Mouse (Mus musculus): ENCODE measurements around the gene Itprid2. TPM values are rescaled to one million over a fixed set of nuclear protein-coding genes. Genes with fewer than 3 reads are reported as not detected.

The Itprid2 gene
- total and polyA plus RNA-seq, 3 experiments = 12.5 to 62.8 (median 40.6) TPM

DNA sequence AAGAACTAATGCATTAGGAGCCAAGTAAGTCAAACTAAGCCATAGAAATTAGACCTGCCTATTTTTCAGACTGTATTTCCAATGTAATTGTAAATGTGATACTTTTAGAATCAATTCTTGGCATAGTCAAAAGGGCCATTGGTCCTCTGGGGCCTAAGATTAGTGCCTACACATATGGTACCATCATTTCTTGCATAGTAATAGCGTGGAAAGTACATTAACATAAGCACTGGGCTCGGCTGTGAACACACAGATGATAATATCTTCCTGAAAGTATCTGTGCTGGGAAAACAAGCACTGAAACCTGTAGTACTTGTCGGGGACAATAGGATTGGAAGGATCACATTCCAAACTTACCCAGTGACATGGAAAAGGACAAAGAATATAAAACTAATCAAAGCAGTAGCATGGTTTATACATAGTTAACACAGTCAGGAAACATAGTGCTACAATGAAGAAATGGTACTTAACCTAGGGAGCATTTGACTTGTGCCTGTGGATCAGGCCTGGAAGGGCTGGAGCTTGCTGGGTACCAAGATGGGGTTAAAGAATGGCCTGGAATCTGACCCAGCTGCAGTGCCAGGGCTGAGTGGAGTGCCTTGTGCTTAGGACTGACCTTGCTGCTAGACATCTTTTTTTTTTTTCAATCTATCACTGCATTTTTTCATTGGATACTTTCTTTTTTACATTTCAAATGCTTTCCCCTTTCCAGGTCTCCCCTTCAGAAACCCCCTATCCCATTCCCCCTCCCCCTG lies 29.6 kb downstream of the Itprid2 start:
- Histone ChIP-seq H3K27me3 (ENCODE audit: insufficient read depth, low read length) (no peaks in the 10 kb centered on the region), H3K9me3 (replicated peaks) (no peaks in the 10 kb centered on the region), H3K36me3 (replicated peaks) (peaks cover 75% of the 10 kb centered on the region), H3K4me1 (ENCODE audit: insufficient read depth, low read depth, low read length) (0 out of 2 replicates have a peak, but pooled peaks cover 2% of the 10 kb centered on the region), H3K4me3 (ENCODE audit: low read depth, low read length) (no peak overlapping the region)
- TF ChIP-seq TAL1 (conservative IDR thresholded peaks at IDR 0.05; ENCODE audit: low read depth, low read length) = no peak
- no peak for TF ChIP-seq GATA1 (IDR thresholded peaks at IDR 0.05; ENCODE audit: borderline replicate concordance, low read length)
- no peak for TF ChIP-seq GATA2 (IDR thresholded peaks at IDR 0.05; ENCODE audit: borderline replicate concordance, low read depth, low read length)
- no peak for TF ChIP-seq POLR2AphosphoS5 (IDR thresholded peaks at IDR 0.05; ENCODE audit: insufficient replicate concordance, low read depth, low read length)
- no peak for TF ChIP-seq CTCF (IDR thresholded peaks at IDR 0.05; ENCODE audit: low read depth, low read length)
- DNase-seq (ENCODE audit: low spot score) (no peak), ATAC-seq (ENCODE audit: extremely low read depth, insufficient number of reproducible peaks, low FRiP score, poor library complexity, severe bottlenecking) (no peak)

- Histone ChIP-seq H3K4me1 (ENCODE audit: insufficient read depth, low read depth, low read length) (0 out of 2 replicates have a peak, but pooled peaks cover 2% of the 10 kb centered on the region), H3K4me3 (ENCODE audit: low read depth, low read length) (no peak overlapping the region), H3K36me3 (replicated peaks) (peaks cover 75% of the 10 kb centered on the region), H3K9me3 (replicated peaks) (no peaks in the 10 kb centered on the region), H3K27me3 (ENCODE audit: insufficient read depth, low read length) (no peaks in the 10 kb centered on the region)
- ATAC-seq (ENCODE audit: extremely low read depth, insufficient number of reproducible peaks, low FRiP score, poor library complexity, severe bottlenecking) = no peak
- no peak for DNase-seq (ENCODE audit: low spot score)
- TF ChIP-seq CTCF (IDR thresholded peaks at IDR 0.05; ENCODE audit: low read depth, low read length) (no peak), TAL1 (conservative IDR thresholded peaks at IDR 0.05; ENCODE audit: low read depth, low read length) (no peak), GATA2 (IDR thresholded peaks at IDR 0.05; ENCODE audit: borderline replicate concordance, low read depth, low read length) (no peak), POLR2AphosphoS5 (IDR thresholded peaks at IDR 0.05; ENCODE audit: insufficient replicate concordance, low read depth, low read length) (no peak), GATA1 (IDR thresholded peaks at IDR 0.05; ENCODE audit: borderline replicate concordance, low read length) (no peak)
Observed at GRCm38 (mm10) chr2:79665492-79665891, 30.3 kb downstream of the Itprid2 start.

- H3K9me3 ChIP-seq (replicated peaks) = no peaks in the 10 kb centered on the region
- no peaks in the 10 kb centered on the region for H3K4me1 ChIP-seq (ENCODE audit: insufficient read depth, low read depth, low read length)
- H3K27me3 ChIP-seq (ENCODE audit: insufficient read depth, low read length) = no peaks in the 10 kb centered on the region
- DNase-seq (ENCODE audit: low spot score) (no peak), ATAC-seq (ENCODE audit: extremely low read depth, insufficient number of reproducible peaks, low FRiP score, poor library complexity, severe bottlenecking) (no peak)
- TF ChIP-seq POLR2AphosphoS5 (IDR thresholded peaks at IDR 0.05; ENCODE audit: insufficient replicate concordance, low read depth, low read length) (no peak), TAL1 (conservative IDR thresholded peaks at IDR 0.05; ENCODE audit: low read depth, low read length) (no peak), GATA2 (IDR thresholded peaks at IDR 0.05; ENCODE audit: borderline replicate concordance, low read depth, low read length) (no peak), GATA1 (IDR thresholded peaks at IDR 0.05; ENCODE audit: borderline replicate concordance, low read length) (no peak), CTCF (IDR thresholded peaks at IDR 0.05; ENCODE audit: low read depth, low read length) (no peak)
- peaks cover 47% of the 10 kb centered on the region for H3K36me3 ChIP-seq (replicated peaks)
- no peak overlapping the region for H3K4me3 ChIP-seq (ENCODE audit: low read depth, low read length)
Observed at GRCm38 (mm10) chr2:79675266-79675665, 40.1 kb downstream of the Itprid2 start.

DNA sequence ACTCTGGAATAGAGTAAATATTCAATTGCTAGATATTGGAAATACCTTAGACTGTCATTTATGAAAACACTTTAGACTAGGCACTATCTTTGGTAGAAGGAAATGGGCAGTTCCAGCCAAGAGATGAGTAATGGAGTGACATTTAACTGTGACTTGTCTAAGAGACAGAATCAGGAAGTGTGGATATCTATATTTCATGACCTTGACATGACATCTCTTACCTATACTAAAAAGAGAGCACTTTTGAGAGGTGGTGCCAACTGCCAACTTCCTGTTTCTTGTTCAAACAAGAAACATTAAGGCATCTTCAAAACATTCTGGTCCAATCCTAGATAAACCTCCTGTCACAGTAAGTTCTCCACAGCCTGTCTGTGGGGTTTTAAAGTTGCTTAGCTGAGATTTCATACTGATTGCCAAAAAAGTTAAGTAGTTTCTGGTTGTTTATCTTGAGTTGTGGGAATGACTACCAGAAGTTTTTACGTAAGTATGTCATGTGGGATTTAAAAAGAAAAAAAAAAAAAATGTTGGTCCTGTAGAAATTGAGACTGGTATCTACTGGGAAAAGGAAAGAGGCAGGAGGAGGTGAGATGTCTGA lies 42.6 kb downstream of the Itprid2 start:
- TF ChIP-seq TAL1 (conservative IDR thresholded peaks at IDR 0.05; ENCODE audit: low read depth, low read length) (no peak), GATA1 (IDR thresholded peaks at IDR 0.05; ENCODE audit: borderline replicate concordance, low read length) (no peak), POLR2AphosphoS5 (IDR thresholded peaks at IDR 0.05; ENCODE audit: insufficient replicate concordance, low read depth, low read length) (no peak), GATA2 (IDR thresholded peaks at IDR 0.05; ENCODE audit: borderline replicate concordance, low read depth, low read length) (no peak), CTCF (IDR thresholded peaks at IDR 0.05; ENCODE audit: low read depth, low read length) (no peak)
- no peak for ATAC-seq (ENCODE audit: extremely low read depth, insufficient number of reproducible peaks, low FRiP score, poor library complexity, severe bottlenecking)

DNA sequence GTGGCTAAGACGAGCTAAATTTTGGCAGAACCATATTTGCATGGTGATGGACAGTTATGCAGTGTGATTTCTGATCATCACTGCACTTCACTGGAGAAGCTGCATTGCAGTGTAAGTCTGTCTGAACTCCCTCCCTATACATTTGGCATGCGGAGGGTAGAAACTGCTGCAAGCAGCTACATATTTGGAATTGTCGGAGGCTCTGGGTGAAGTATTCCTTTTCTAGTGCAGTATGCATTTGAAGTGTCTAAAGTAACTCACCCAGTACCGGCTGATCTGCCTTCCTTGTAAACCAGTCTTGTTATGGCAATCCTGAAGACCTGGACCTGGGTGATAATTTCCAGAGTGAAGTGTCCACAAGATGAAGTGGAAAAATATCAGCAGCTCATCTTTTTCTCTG lies 46.5 kb downstream of the Itprid2 start:
- DNase-seq (ENCODE audit: low spot score) (no peak), ATAC-seq (ENCODE audit: extremely low read depth, insufficient number of reproducible peaks, low FRiP score, poor library complexity, severe bottlenecking) (no peak)
- Histone ChIP-seq H3K36me3 (replicated peaks) (peaks cover 7% of the 10 kb centered on the region), H3K4me1 (ENCODE audit: insufficient read depth, low read depth, low read length) (peaks cover 6% of the 10 kb centered on the region), H3K27me3 (ENCODE audit: insufficient read depth, low read length) (no peaks in the 10 kb centered on the region), H3K4me3 (ENCODE audit: low read depth, low read length) (no peak overlapping the region), H3K9me3 (replicated peaks) (no peaks in the 10 kb centered on the region)
- TF ChIP-seq POLR2AphosphoS5 (IDR thresholded peaks at IDR 0.05; ENCODE audit: insufficient replicate concordance, low read depth, low read length) (no peak), TAL1 (conservative IDR thresholded peaks at IDR 0.05; ENCODE audit: low read depth, low read length) (no peak), GATA1 (IDR thresholded peaks at IDR 0.05; ENCODE audit: borderline replicate concordance, low read length) (no peak), CTCF (IDR thresholded peaks at IDR 0.05; ENCODE audit: low read depth, low read length) (no peak), GATA2 (IDR thresholded peaks at IDR 0.05; ENCODE audit: borderline replicate concordance, low read depth, low read length) (no peak)

More for the DNA sequence above, 42.6 kb downstream of the Itprid2 start:
- Histone ChIP-seq H3K9me3 (replicated peaks) (no peaks in the 10 kb centered on the region), H3K36me3 (replicated peaks) (peaks cover 35% of the 10 kb centered on the region), H3K4me1 (ENCODE audit: insufficient read depth, low read depth, low read length) (no peaks in the 10 kb centered on the region), H3K27me3 (ENCODE audit: insufficient read depth, low read length) (no peaks in the 10 kb centered on the region), H3K4me3 (ENCODE audit: low read depth, low read length) (no peak overlapping the region)
- no peak for DNase-seq (ENCODE audit: low spot score)

GRCm38 (mm10) chr2:79683258-79683657 lies 48.1 kb downstream of the Itprid2 start:
- Histone ChIP-seq H3K4me1 (ENCODE audit: insufficient read depth, low read depth, low read length) (peaks cover 6% of the 10 kb centered on the region), H3K27me3 (ENCODE audit: insufficient read depth, low read length) (peaks cover 10% of the 10 kb centered on the region; the same call in 1 of the 2 replicates), H3K9me3 (replicated peaks) (no peaks in the 10 kb centered on the region), H3K4me3 (ENCODE audit: low read depth, low read length) (no peak overlapping the region), H3K36me3 (replicated peaks) (peaks cover 4% of the 10 kb centered on the region)
- no peak for ATAC-seq (ENCODE audit: extremely low read depth, insufficient number of reproducible peaks, low FRiP score, poor library complexity, severe bottlenecking)
- TF ChIP-seq TAL1 (conservative IDR thresholded peaks at IDR 0.05; ENCODE audit: low read depth, low read length) = no peak
- TF ChIP-seq GATA2 (IDR thresholded peaks at IDR 0.05; ENCODE audit: borderline replicate concordance, low read depth, low read length) = no peak
- no peak for TF ChIP-seq GATA1 (IDR thresholded peaks at IDR 0.05; ENCODE audit: borderline replicate concordance, low read length)
- TF ChIP-seq POLR2AphosphoS5 (IDR thresholded peaks at IDR 0.05; ENCODE audit: insufficient replicate concordance, low read depth, low read length) = no peak
- DNase-seq (ENCODE audit: low spot score) = no peak
